Mouse (Mus musculus): ENCODE measurements around the gene Stk38. TPM values are rescaled to one million over a fixed set of nuclear protein-coding genes. Genes with fewer than 3 reads are reported as not detected.

The Stk38 gene
- polyA plus RNA-seq, 1 experiment from 2014 or later: 141 TPM

- H3K27ac ChIP-seq (ENCODE audit: low read depth, low read length): 0 out of 2 replicates have a peak overlapping the region, but pooled peaks have one; percentile 13
- DNase-seq (ENCODE audit: low spot score): no peak
- no peaks in the 10 kb centered on the region for H3K27me3 ChIP-seq (ENCODE audit: control insufficient read depth, insufficient read depth, low read length)
- H3K9me3 ChIP-seq (ENCODE audit: control insufficient read depth, low read length): no peaks in the 10 kb centered on the region
- no peak overlapping the region for H3K9ac ChIP-seq (ENCODE audit: low read depth, low read length)
- WGBS: 91% methylated on average over 18 of the region's 18 CpGs
- peaks cover 5% of the 10 kb centered on the region; the same call in 1 of the 2 replicates for H3K4me1 ChIP-seq (replicated peaks; ENCODE audit: control insufficient read depth, insufficient read depth, low read length)
- H3K4me2 ChIP-seq (replicated peaks; ENCODE audit: low read depth, low read length): no peak overlapping the region
- no peak for ATAC-seq (ENCODE audit: low FRiP score)
- H3K4me3 ChIP-seq (ENCODE audit: low read depth, low read length): no peak overlapping the region
- H3K36me3 ChIP-seq (ENCODE audit: control insufficient read depth, insufficient read depth, low read length): no peaks in the 10 kb centered on the region
Measured at GRCm38 (mm10) chr17:28931436-28932211, 76.2 kb downstream of the Stk38 start.

DNA sequence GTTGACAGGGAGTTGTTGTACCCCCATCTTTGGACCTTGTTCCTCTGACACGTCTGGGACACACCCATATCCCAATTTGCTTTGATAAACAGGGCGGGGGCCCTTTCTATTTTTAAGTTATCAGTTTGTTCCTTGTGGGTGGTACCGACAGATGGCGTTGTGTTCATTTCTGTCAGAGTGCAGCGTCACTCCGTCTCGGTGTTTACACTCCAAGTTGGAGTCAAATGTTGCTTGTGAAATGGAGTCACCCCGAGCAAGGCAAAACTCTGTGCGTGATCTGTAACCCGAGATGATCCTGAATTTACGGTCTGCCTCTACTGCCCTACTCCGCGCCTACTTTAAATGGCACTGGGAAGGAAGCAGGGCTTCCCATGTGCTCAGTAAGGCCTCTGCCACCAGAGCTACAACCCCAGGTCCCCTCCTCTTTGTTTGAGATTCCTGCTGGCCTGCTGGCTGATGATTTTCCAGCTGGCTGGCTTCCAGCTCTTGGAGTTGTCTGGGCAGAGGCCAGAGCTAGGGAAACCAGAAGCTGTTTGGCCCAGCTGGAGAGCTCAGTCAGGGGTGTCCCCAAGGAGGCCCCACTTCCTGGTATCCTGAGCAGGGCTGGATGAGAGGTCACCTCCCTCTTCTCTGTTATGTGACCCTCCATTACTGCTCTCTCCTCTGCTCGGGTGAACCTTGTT is 77.3 kb downstream of the Stk38 start:
- Histone ChIP-seq H3K27ac (ENCODE audit: low read depth, low read length) (peak overlapping the region; percentile 68), H3K4me1 (replicated peaks; ENCODE audit: control insufficient read depth, insufficient read depth, low read length) (peaks cover 5% of the 10 kb centered on the region; the same call in 1 of the 2 replicates), H3K4me3 (ENCODE audit: low read depth, low read length) (no peak overlapping the region), H3K36me3 (ENCODE audit: control insufficient read depth, insufficient read depth, low read length) (no peaks in the 10 kb centered on the region), H3K27me3 (ENCODE audit: control insufficient read depth, insufficient read depth, low read length) (no peaks in the 10 kb centered on the region), H3K9ac (ENCODE audit: low read depth, low read length) (peak overlapping the region; percentile 40; the same call in 1 of the 2 replicates), H3K9me3 (ENCODE audit: control insufficient read depth, low read length) (no peaks in the 10 kb centered on the region), H3K4me2 (replicated peaks; ENCODE audit: low read depth, low read length) (peak overlapping the region; percentile 23; the same call in 1 of the 2 replicates)
- peak; percentile 81 for ATAC-seq (ENCODE audit: low FRiP score)
- peak; percentile 70 for DNase-seq (ENCODE audit: low spot score)
- WGBS: 34% methylated on average over 14 of the region's 14 CpGs

GRCm38 (mm10) chr17:28929369-28929768 is 78.4 kb downstream of the Stk38 start:
- H3K27ac ChIP-seq (ENCODE audit: low read depth, low read length): no peak overlapping the region
- H3K4me2 ChIP-seq (replicated peaks; ENCODE audit: low read depth, low read length): no peak overlapping the region
- H3K9me3 ChIP-seq (ENCODE audit: control insufficient read depth, low read length): no peaks in the 10 kb centered on the region
- H3K4me3 ChIP-seq (ENCODE audit: low read depth, low read length): no peak overlapping the region
- no peaks in the 10 kb centered on the region for H3K36me3 ChIP-seq (ENCODE audit: control insufficient read depth, insufficient read depth, low read length)
- no peaks in the 10 kb centered on the region for H3K27me3 ChIP-seq (ENCODE audit: control insufficient read depth, insufficient read depth, low read length)
- H3K9ac ChIP-seq (ENCODE audit: low read depth, low read length): no peak overlapping the region
- WGBS: 96% methylated on average over 4 of the region's 4 CpGs
- no peak for DNase-seq (ENCODE audit: low spot score)
- H3K4me1 ChIP-seq (replicated peaks; ENCODE audit: control insufficient read depth, insufficient read depth, low read length): peaks cover 5% of the 10 kb centered on the region; the same call in 1 of the 2 replicates
- no peak for ATAC-seq (ENCODE audit: low FRiP score)

DNA sequence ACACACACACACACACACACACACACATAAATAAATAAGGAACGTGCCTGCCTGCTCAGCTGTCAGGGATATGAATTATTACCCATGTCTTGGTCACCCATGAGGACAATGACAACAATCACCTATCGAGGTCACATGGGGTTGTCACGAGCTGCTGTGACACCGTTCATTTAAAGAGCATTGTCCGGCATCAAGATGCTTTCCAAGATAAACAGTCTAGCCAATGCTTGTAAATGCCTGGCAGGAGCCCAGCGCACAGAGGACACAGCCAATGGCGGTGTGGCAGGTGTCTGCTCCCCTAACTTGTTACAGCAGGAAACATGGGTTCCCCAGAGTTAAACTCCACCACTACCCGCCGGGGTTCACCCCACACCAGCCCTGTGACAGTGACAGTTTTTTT is 79.8 kb downstream of the Stk38 start:
- no peak overlapping the region for H3K4me2 ChIP-seq (replicated peaks; ENCODE audit: low read depth, low read length)
- ATAC-seq (ENCODE audit: low FRiP score) (no peak), DNase-seq (ENCODE audit: low spot score) (no peak)
- H3K36me3 ChIP-seq (ENCODE audit: control insufficient read depth, insufficient read depth, low read length): no peaks in the 10 kb centered on the region
- H3K27me3 ChIP-seq (ENCODE audit: control insufficient read depth, insufficient read depth, low read length): no peaks in the 10 kb centered on the region
- no peak overlapping the region for H3K27ac ChIP-seq (ENCODE audit: low read depth, low read length)
- peaks cover 5% of the 10 kb centered on the region; the same call in 1 of the 2 replicates for H3K4me1 ChIP-seq (replicated peaks; ENCODE audit: control insufficient read depth, insufficient read depth, low read length)
- no peak overlapping the region for H3K4me3 ChIP-seq (ENCODE audit: low read depth, low read length)
- H3K9ac ChIP-seq (ENCODE audit: low read depth, low read length): no peak overlapping the region
- WGBS: 85% methylated on average over 9 of the region's 9 CpGs
- H3K9me3 ChIP-seq (ENCODE audit: control insufficient read depth, low read length): no peaks in the 10 kb centered on the region

GRCm38 (mm10) chr17:28926866-28927635 is 80.7 kb downstream of the Stk38 start:
- peak; percentile 79 for DNase-seq (ENCODE audit: low spot score)
- H3K4me1 ChIP-seq (replicated peaks; ENCODE audit: control insufficient read depth, insufficient read depth, low read length): peaks cover 5% of the 10 kb centered on the region; the same call in 1 of the 2 replicates
- H3K4me3 ChIP-seq (ENCODE audit: low read depth, low read length): no peak overlapping the region
- H3K36me3 ChIP-seq (ENCODE audit: control insufficient read depth, insufficient read depth, low read length): no peaks in the 10 kb centered on the region
- H3K4me2 ChIP-seq (replicated peaks; ENCODE audit: low read depth, low read length): no peak overlapping the region
- no peak overlapping the region for H3K27ac ChIP-seq (ENCODE audit: low read depth, low read length)
- H3K9me3 ChIP-seq (ENCODE audit: control insufficient read depth, low read length): no peaks in the 10 kb centered on the region
- no peak for ATAC-seq (ENCODE audit: low FRiP score)
- H3K27me3 ChIP-seq (ENCODE audit: control insufficient read depth, insufficient read depth, low read length): no peaks in the 10 kb centered on the region
- WGBS: 51% methylated on average over 15 of the region's 15 CpGs
- H3K9ac ChIP-seq (ENCODE audit: low read depth, low read length): no peak overlapping the region

DNA sequence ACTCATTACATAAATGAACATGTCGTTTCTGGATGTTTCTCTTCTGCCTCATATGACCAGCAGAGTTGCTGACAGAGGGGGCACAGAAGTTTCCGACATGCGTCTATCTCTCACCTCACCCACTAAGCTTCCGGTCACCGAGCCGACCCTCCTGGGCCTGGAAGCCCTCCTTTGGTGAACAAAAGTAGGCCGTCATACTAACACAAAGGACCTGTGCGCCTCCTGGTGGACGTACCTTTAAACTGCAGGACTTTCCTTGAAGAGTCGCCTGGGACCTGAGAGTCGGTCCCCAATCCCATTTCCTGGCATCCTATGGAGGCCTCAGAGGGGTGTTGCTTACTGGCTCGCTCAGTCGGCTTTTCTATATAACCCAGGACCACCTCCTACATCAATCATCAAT is 81.4 kb downstream of the Stk38 start:
- Histone ChIP-seq H3K9me3 (ENCODE audit: control insufficient read depth, low read length) (no peaks in the 10 kb centered on the region), H3K27ac (ENCODE audit: low read depth, low read length) (no peak overlapping the region), H3K4me2 (replicated peaks; ENCODE audit: low read depth, low read length) (no peak overlapping the region), H3K27me3 (ENCODE audit: control insufficient read depth, insufficient read depth, low read length) (no peaks in the 10 kb centered on the region), H3K36me3 (ENCODE audit: control insufficient read depth, insufficient read depth, low read length) (no peaks in the 10 kb centered on the region), H3K4me3 (ENCODE audit: low read depth, low read length) (no peak overlapping the region), H3K4me1 (replicated peaks; ENCODE audit: control insufficient read depth, insufficient read depth, low read length) (peaks cover 5% of the 10 kb centered on the region; the same call in 1 of the 2 replicates), H3K9ac (ENCODE audit: low read depth, low read length) (no peak overlapping the region)
- ATAC-seq (ENCODE audit: low FRiP score) (no peak), DNase-seq (ENCODE audit: low spot score) (peak; percentile 90)
- WGBS: 17% methylated on average over 13 of the region's 13 CpGs

DNA sequence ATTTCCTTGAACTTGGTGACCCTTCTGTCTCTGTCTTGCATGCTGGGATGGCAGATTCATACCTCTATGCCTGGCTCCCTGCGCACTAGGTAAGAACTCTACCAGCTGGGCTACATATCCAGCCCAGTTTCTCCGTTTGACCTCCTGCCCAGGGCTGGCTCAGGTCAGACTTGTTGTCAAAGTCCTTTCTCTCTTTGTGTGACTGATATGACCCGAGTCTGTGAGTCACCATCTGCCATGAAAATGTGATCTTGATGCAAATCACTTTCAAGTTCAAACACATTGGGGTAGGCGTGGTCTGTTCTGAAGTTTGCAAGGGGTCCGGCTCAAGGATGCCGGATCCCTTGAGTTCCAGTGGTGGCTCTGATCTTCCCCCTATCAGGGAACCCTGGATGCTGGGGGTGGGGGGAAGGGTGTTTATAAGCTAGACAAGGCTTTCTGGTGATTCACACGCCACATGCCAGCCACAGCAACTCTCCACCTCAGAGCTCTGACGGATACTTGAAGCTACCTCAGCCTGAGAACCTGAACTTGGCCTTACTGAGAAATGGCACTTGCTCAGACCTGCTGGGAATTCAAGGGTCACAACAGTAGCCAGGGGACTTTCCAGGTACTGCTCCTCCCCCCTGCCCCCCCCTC is 82.7 kb downstream of the Stk38 start:
- Histone ChIP-seq H3K4me2 (replicated peaks; ENCODE audit: low read depth, low read length) (no peak overlapping the region), H3K27me3 (ENCODE audit: control insufficient read depth, insufficient read depth, low read length) (no peaks in the 10 kb centered on the region), H3K9me3 (ENCODE audit: control insufficient read depth, low read length) (no peaks in the 10 kb centered on the region), H3K4me1 (replicated peaks; ENCODE audit: control insufficient read depth, insufficient read depth, low read length) (no peaks in the 10 kb centered on the region), H3K9ac (ENCODE audit: low read depth, low read length) (no peak overlapping the region), H3K36me3 (ENCODE audit: control insufficient read depth, insufficient read depth, low read length) (no peaks in the 10 kb centered on the region), H3K4me3 (ENCODE audit: low read depth, low read length) (no peak overlapping the region), H3K27ac (ENCODE audit: low read depth, low read length) (no peak overlapping the region)
- DNase-seq (ENCODE audit: low spot score) (no peak), ATAC-seq (ENCODE audit: low FRiP score) (no peak)
- 82% methylated on average over 8 of the region's 8 CpGs for WGBS

DNA sequence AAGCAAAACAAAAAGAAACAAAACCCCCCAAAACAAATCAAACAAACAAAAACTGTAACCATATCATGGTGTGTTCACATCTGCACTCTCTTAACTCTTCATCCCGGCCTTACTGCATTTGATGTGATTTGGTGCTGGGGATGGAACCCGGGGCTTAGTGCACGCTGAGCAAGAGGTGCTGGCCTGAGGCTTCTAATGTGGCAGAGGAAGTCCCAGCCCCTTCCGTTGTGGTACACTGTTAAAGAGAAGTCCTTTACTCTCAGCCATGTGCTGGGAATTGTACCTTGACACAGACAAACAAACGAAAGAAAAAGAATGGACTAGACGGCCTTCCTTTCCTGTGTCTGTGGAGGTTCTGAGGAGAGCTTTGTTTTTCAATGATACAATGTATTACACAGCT is 85.7 kb downstream of the Stk38 start:
- no peak overlapping the region for H3K4me2 ChIP-seq (replicated peaks; ENCODE audit: low read depth, low read length)
- no peak overlapping the region for H3K4me3 ChIP-seq (ENCODE audit: low read depth, low read length)
- H3K36me3 ChIP-seq (ENCODE audit: control insufficient read depth, insufficient read depth, low read length): no peaks in the 10 kb centered on the region
- no peak overlapping the region for H3K27ac ChIP-seq (ENCODE audit: low read depth, low read length)
- WGBS: 76% methylated on average over 6 of the region's 6 CpGs
- H3K4me1 ChIP-seq (replicated peaks; ENCODE audit: control insufficient read depth, insufficient read depth, low read length): no peaks in the 10 kb centered on the region
- no peak overlapping the region for H3K9ac ChIP-seq (ENCODE audit: low read depth, low read length)
- no peaks in the 10 kb centered on the region for H3K9me3 ChIP-seq (ENCODE audit: control insufficient read depth, low read length)
- ATAC-seq (ENCODE audit: low FRiP score) (no peak), DNase-seq (ENCODE audit: low spot score) (no peak)
- H3K27me3 ChIP-seq (ENCODE audit: control insufficient read depth, insufficient read depth, low read length): no peaks in the 10 kb centered on the region
